Mouse (Mus musculus) cerebellum, adult 2 months (tissue): ENCODE data around the gene Ttyh3.

ENCODE experiments used
- CTCF ChIP-seq: fragments of 200-500 bp; IDR thresholded peaks from 2 replicates; pipeline ENCODE4 v1.5.1; 2011; ENCODE audit warnings: low read depth, mild to moderate bottlenecking, control low read depth, low read length, moderate library complexity, borderline replicate concordance; ENCODE audit not compliant: insufficient read depth
- POLR2A ChIP-seq: fragments of 200-500 bp; IDR thresholded peaks from 2 replicates; pipeline ENCODE4 v1.6.1; 2011; ENCODE audit warnings: low read length, control low read depth, borderline replicate concordance; ENCODE audit not compliant: insufficient read depth

DNA sequence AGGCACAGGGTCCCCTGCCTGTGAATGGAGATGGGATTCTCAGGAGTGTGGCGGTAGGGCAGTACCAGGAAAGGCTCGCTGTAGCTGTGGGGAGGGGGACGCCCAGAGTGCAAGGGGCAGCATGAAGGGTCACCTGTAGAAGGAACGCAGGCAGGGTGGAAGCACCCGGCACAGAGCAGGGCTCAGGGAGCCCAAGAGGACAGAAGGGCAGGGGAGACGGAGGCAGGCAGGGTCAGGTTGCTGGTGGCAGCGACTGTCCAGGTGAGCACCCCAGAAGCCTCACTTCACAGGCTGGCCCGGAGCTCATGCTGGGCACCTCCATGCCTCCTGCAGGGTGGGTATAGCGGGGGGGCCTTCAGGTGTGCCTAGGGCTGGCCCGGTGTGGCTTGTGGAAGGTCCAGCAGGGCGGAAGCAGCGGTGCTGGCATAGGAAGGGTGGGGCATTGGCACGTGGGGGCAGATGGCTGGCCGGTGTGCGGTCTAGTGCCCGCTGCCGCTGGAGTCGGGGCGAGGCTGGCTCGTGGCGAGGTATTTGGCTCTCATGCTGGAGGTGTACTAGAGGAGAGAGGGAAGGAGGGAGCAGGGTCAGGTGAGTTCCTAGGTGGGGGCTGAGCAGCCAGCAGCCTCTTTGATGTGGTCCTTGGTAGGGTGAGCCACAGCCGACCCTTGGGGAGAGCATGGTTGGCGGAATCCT is 25.7 kb downstream of the Ttyh3 start:
- no peak for TF ChIP-seq CTCF
- TF ChIP-seq POLR2A = no peak
